Mouse (Mus musculus) ovary, adult 10 weeks (tissue): ENCODE results near the gene Ogfod2. TPM values are rescaled to one million over a fixed set of nuclear protein-coding genes. Genes with fewer than 3 reads are reported as not detected.

ENCODE experiments used
- polyA plus RNA-seq: library from polyadenylated mRNA; stranded (reverse); fragments of 350-450 nt; fragmentation: Illumina TruSeq; extraction: RNeasy Lipid Tissue Mini Kit (QIAGEN cat#74804); gene quantifications from one replicate; pipeline ENCODE4 v1.2.3, GENCODE M21; 2014

The Ogfod2 gene
- 0.74 TPM for polyA plus RNA-seq

DNA sequence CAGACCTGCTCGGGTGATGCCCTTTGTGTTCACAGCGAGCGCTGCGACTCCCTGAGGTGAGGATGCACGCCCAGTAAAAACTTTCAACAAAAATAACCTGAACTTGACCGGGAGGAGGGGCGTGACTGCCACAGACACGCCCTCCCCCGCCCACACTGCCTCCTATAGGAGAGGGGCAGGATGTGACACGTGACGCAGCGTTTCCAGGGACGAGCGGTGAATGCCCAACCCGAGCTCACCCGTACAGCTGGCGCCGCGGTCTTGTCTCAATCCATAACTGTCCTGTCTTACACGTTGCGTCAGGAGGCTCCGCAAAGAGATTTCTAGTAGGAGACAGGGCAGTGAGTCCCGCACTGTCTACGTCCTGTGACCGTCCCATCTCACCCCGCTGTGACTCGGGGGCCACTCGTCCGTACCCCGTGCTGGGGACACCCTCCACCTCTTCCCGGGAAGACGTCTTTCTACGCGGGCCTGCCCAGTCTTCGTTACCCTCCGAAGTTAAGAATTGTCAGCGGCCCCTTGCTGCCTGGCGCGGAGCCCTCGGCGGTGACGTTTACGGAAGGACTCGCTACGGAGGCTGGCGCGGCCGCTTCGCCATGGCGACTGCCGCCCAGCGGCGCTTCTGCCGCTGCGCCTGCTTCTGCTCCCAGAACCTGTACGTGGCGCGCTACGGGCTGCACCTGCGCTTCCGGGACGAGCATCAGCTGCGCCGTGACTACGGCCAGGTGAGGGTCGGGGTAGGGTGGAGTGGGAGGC, at the start of gene Ogfod2:
Gene Ogfod2, plus strand, starts transcription at position 556 of the 756 bp plus-strand sequence.

GRCm38 (mm10) chr5:124095596-124096232, 16.4 kb upstream of the Ogfod2 start, which contains the start of gene Abcb9:
TSS of gene Abcb9 (minus strand) at chr5:124095798.

GRCm38 (mm10) chr5:124115990-124116845, 4.1 kb downstream of the Ogfod2 start, which contains the start of gene Arl6ip4:
TSS of gene Arl6ip4 (plus strand) at chr5:124116089.

Other genes starting within 250 kb of the Ogfod2 start
- 0.23 TPM for gene Hcar2, start 246.8 kb upstream of the Ogfod2 start, polyA plus RNA-seq
- 0.97 TPM for gene Hcar1, start 232.3 kb upstream of the Ogfod2 start, polyA plus RNA-seq
- gene Denr, start 205.1 kb upstream of the Ogfod2 start, polyA plus RNA-seq: 351 TPM
- gene Gm43518, start 184.9 kb upstream of the Ogfod2 start, polyA plus RNA-seq: not detected
- 3.0 TPM for gene Ccdc62, start 181.6 kb upstream of the Ogfod2 start, polyA plus RNA-seq
- gene Hip1r, start 138.7 kb upstream of the Ogfod2 start, polyA plus RNA-seq: 0.54 TPM
- gene Vps37b, start 80.0 kb upstream of the Ogfod2 start, polyA plus RNA-seq: 6.2 TPM
- 0.14 TPM for gene Abcb9, start 16.5 kb upstream of the Ogfod2 start, polyA plus RNA-seq
- 3.5 TPM for gene Arl6ip4, start 3.8 kb downstream of the Ogfod2 start, polyA plus RNA-seq
- 8.7 TPM for gene Pitpnm2, start 137.5 kb downstream of the Ogfod2 start, polyA plus RNA-seq
- 14.3 TPM for gene Mphosph9, start 215.7 kb downstream of the Ogfod2 start, polyA plus RNA-seq
- gene 2810006K23Rik, start 215.8 kb downstream of the Ogfod2 start, polyA plus RNA-seq: 25.1 TPM